Mouse (Mus musculus) liver, postnatal 0 days (tissue): Measurements from ENCODE around the gene Kcnt1. TPM values are rescaled to one million over a fixed set of nuclear protein-coding genes. Genes with fewer than 3 reads are reported as not detected.

Source experiments
- ATAC-seq: fragments of 200-750 bp; cut with Nextera tagmentation; 2 replicates; pipeline ENCODE4 v1.8.0; 2017; ENCODE audit warnings: mild to moderate bottlenecking, moderate library complexity
- DNase-seq: peaks from one replicate; pipeline ENCODE4 v3.0.0-alpha.2; 2016
- H3K27ac ChIP-seq: fragments of 300-500 bp; sonication (generic); 2 replicates; pipeline ENCODE4 v1.5.1; 2014; ENCODE audit warnings: antibody characterized with exemption, moderate library complexity, mild to moderate bottlenecking, low read depth
- H3K27me3 ChIP-seq: fragments of 300-500 bp; sonication (generic); 2 replicates; pipeline ENCODE4 v1.6.1; 2014; ENCODE audit warnings: low read length, control low read depth, mixed read lengths; ENCODE audit not compliant: insufficient read depth
- H3K36me3 ChIP-seq: fragments of 300-500 bp; sonication (generic); replicated peaks from 2 replicates; pipeline ENCODE4 v1.6.1; 2014; ENCODE audit warnings: mild to moderate bottlenecking, control low read depth, low read length, moderate library complexity, mixed read lengths; ENCODE audit not compliant: insufficient read depth
- H3K4me1 ChIP-seq: fragments of 300-500 bp; sonication (generic); 2 replicates; pipeline ENCODE4 v1.6.1; 2014; ENCODE audit warnings: antibody characterized with exemption, mild to moderate bottlenecking, control low read depth; ENCODE audit not compliant: insufficient read depth
- H3K4me2 ChIP-seq: fragments of 300-500 bp; sonication (generic); 2 replicates; pipeline ENCODE4 v1.6.1; 2014; ENCODE audit warnings: low read depth, mild to moderate bottlenecking, low read length, moderate library complexity, mixed read lengths
- H3K4me3 ChIP-seq: fragments of 300-500 bp; sonication (generic); 2 replicates; pipeline ENCODE4 v1.5.1; 2014; ENCODE audit warnings: low read depth, low read length
- H3K9ac ChIP-seq: fragments of 300-500 bp; sonication (generic); replicated peaks from 2 replicates; pipeline ENCODE4 v1.6.1; 2014; ENCODE audit warnings: mild to moderate bottlenecking, moderate library complexity
- H3K9me3 ChIP-seq: fragments of 300-500 bp; sonication (generic); 2 replicates; pipeline ENCODE4 v1.6.1; 2016; ENCODE audit warnings: mild to moderate bottlenecking, control low read depth, low read length, mixed read lengths
- CTCF ChIP-seq: sonication (generic); IDR thresholded peaks from 2 replicates; pipeline ENCODE4 v1.5.1; 2016; ENCODE audit warnings: antibody characterized with exemption, low read depth
- EP300 ChIP-seq: IDR thresholded peaks from 2 replicates; pipeline ENCODE4 v1.6.1; 2016; ENCODE audit warnings: antibody characterized with exemption, low read depth, mild to moderate bottlenecking
- WGBS: fragments of 180-500 bp; shearing (Covaris S2); extraction: QIAGEN DNeasy Blood & Tissue Kit; methylation state at CpG from one replicate; pipeline ENCODE4 v1.1.7; 2014; ENCODE audit not compliant: insufficient replicate concordance; 5-methylcytosine and 5-hydroxymethylcytosine counted together
- polyA plus RNA-seq: library from polyadenylated mRNA; unstranded; fragments of >200 nt; fragmentation: Nextera tagmentation; extraction: Ambion mirVana; gene quantifications from 2 replicates; pipeline ENCODE4 v1.2.1, GENCODE M21; 2015

The Kcnt1 gene
- polyA plus RNA-seq, 1 experiment from 2014 or later = 0.11 TPM

GRCm38 (mm10) chr2:25914821-25915220, 51.3 kb downstream of the Kcnt1 start:
- WGBS = 66% methylated on average over 5 of the region's 5 CpGs
- Histone ChIP-seq H3K4me2 (no peak overlapping the region), H3K27me3 (no peaks in the 10 kb centered on the region), H3K27ac (no peak overlapping the region), H3K4me3 (no peak overlapping the region), H3K9me3 (no peaks in the 10 kb centered on the region), H3K36me3 (no peaks in the 10 kb centered on the region), H3K4me1 (no peaks in the 10 kb centered on the region), H3K9ac (no peak overlapping the region)
- DNase-seq = no peak
- TF ChIP-seq CTCF = no peak
- TF ChIP-seq EP300 = no peak
- ATAC-seq = no peak

GRCm38 (mm10) chr2:25918408-25918807, 54.9 kb downstream of the Kcnt1 start:
- DNase-seq = no peak
- Histone ChIP-seq H3K9me3 (no peaks in the 10 kb centered on the region), H3K4me3 (no peak overlapping the region), H3K9ac (no peak overlapping the region), H3K36me3 (no peaks in the 10 kb centered on the region), H3K27me3 (no peaks in the 10 kb centered on the region), H3K27ac (no peak overlapping the region), H3K4me2 (no peak overlapping the region), H3K4me1 (no peaks in the 10 kb centered on the region)
- WGBS = 75% methylated on average over 2 of the region's 2 CpGs
- TF ChIP-seq EP300 (no peak), CTCF (no peak)
- ATAC-seq = no peak

GRCm38 (mm10) chr2:25919972-25920371, 56.4 kb downstream of the Kcnt1 start:
- 70% methylated on average over 3 of the region's 3 CpGs for WGBS
- H3K9ac ChIP-seq = no peak overlapping the region
- no peak overlapping the region for H3K27ac ChIP-seq
- H3K36me3 ChIP-seq = no peaks in the 10 kb centered on the region
- H3K9me3 ChIP-seq = no peaks in the 10 kb centered on the region
- no peak for ATAC-seq
- no peak for DNase-seq
- no peak for TF ChIP-seq EP300
- no peak for TF ChIP-seq CTCF
- no peak overlapping the region for H3K4me3 ChIP-seq
- H3K27me3 ChIP-seq = no peaks in the 10 kb centered on the region
- H3K4me1 ChIP-seq = no peaks in the 10 kb centered on the region
- H3K4me2 ChIP-seq = no peak overlapping the region

- TF ChIP-seq EP300 (no peak), CTCF (no peak)
- Histone ChIP-seq H3K9ac (no peak overlapping the region), H3K36me3 (no peaks in the 10 kb centered on the region), H3K27ac (no peak overlapping the region), H3K4me2 (no peak overlapping the region), H3K9me3 (no peaks in the 10 kb centered on the region), H3K4me1 (no peaks in the 10 kb centered on the region), H3K27me3 (no peaks in the 10 kb centered on the region), H3K4me3 (no peak overlapping the region)
- ATAC-seq (no peak), DNase-seq (no peak)
- 81% methylated on average over 2 of the region's 2 CpGs for WGBS
Observed at GRCm38 (mm10) chr2:25923799-25924198, 60.3 kb downstream of the Kcnt1 start.

DNA sequence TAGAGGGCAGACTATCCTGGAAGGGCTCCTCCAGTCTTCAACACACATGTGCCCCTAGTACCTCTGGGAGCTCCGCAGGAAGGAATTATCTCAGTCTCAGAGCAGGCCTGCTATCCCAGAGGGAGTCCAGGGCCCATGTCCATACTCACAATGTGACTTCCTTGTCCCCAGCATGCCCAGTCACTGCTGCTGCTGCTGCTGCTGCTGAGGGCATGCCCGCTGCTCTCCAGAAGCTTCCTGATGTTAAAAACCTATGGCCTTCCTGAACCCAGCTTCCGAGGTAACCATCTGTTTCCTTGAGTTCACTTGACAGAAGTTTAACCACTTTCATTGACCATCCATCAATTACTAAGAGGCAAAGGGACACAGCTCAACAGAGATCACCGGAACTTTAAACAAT, 61.4 kb downstream of the Kcnt1 start:
- Histone ChIP-seq H3K9me3 (no peaks in the 10 kb centered on the region), H3K4me2 (no peak overlapping the region), H3K9ac (no peak overlapping the region), H3K36me3 (no peaks in the 10 kb centered on the region; the same call in 1 of the 2 replicates), H3K27ac (no peak overlapping the region), H3K27me3 (no peaks in the 10 kb centered on the region), H3K4me1 (no peaks in the 10 kb centered on the region), H3K4me3 (no peak overlapping the region)
- no peak for TF ChIP-seq CTCF
- no peak for TF ChIP-seq EP300
- no peak for DNase-seq
- no peak for ATAC-seq
- WGBS = 71% methylated on average over 4 of the region's 4 CpGs

GRCm38 (mm10) chr2:25927821-25928220, 64.3 kb downstream of the Kcnt1 start:
- no peaks in the 10 kb centered on the region for H3K9me3 ChIP-seq
- H3K4me3 ChIP-seq = no peak overlapping the region
- no peak overlapping the region for H3K4me2 ChIP-seq
- DNase-seq = no peak
- WGBS = 88% methylated on average over 7 of the region's 7 CpGs
- no peaks in the 10 kb centered on the region for H3K4me1 ChIP-seq
- TF ChIP-seq CTCF (no peak), EP300 (no peak)
- H3K27ac ChIP-seq = no peak overlapping the region
- H3K27me3 ChIP-seq = no peaks in the 10 kb centered on the region
- no peak for ATAC-seq
- peaks cover 16% of the 10 kb centered on the region for H3K36me3 ChIP-seq
- no peak overlapping the region for H3K9ac ChIP-seq
